Mouse (Mus musculus) bone marrow macrophage, adult 2 months (primary cell): ENCODE measurements around the gene Olfr586.

ENCODE experiments used
- CTCF ChIP-seq: IDR thresholded peaks from 2 replicates; pipeline ENCODE4 v1.5.1; 2012; ENCODE audit warnings: low read depth, mild to moderate bottlenecking, low read length, moderate library complexity
- POLR2A ChIP-seq: IDR thresholded peaks from 2 replicates; pipeline ENCODE4 v1.6.1; 2012; ENCODE audit warnings: mild to moderate bottlenecking, low read depth, low read length, borderline replicate concordance

DNA sequence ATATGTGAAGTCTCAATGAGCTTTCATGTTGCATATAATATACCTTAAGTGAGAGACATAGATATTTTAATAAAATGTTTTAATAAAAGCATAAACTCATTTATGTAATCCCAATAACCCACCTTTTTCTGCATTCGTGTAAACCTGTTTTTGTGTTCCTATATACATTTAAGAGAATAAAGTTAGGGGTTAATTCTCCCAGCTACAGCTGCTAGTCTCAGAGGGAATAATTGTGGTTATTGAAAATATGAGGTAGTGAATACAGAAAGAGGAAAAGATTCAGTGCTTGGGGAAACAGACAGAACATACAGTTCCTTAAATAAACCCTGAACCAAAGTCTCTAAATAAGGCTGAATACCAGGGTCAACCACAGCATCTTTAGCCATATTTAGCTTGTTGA lies 43.9 kb downstream of the Olfr586 start, which contains the start of gene Olfr584:
- TF ChIP-seq POLR2A (no peak), CTCF (no peak)
